Mouse (Mus musculus): ENCODE data around the gene Gm28374.
"Not testable (repeated sequence)": the region's sequence is repeated elsewhere in the genome, so short reads cannot be mapped to it uniquely, and the experiment has no call there.

The Gm28374 gene

GRCm38 (mm10) chr19:6052516-6052915 lies 29.5 kb downstream of the Gm28374 start:
- DNase-seq: no peak

- no peak for DNase-seq
Measured at GRCm38 (mm10) chr19:6048681-6049410, 33.2 kb downstream of the Gm28374 start.

GRCm38 (mm10) chr19:6047899-6048166 lies 34.2 kb downstream of the Gm28374 start:
- DNase-seq: no peak

GRCm38 (mm10) chr19:6047154-6047898 lies 34.7 kb downstream of the Gm28374 start:
- no peak for DNase-seq

GRCm38 (mm10) chr19:6046294-6047153 lies 35.5 kb downstream of the Gm28374 start, which contains the start of gene Syvn1:
Gene Syvn1 (plus strand): TSS chr19:6046576.
- peak; percentile 88 for DNase-seq

- DNase-seq: no peak
Measured at GRCm38 (mm10) chr19:6045366-6046293, 36.4 kb downstream of the Gm28374 start.

- not testable (repeated sequence) for DNase-seq
Measured at GRCm38 (mm10) chr19:6044102-6044501, 38.0 kb downstream of the Gm28374 start.

GRCm38 (mm10) chr19:6042293-6042692 lies 39.8 kb downstream of the Gm28374 start:
- no peak for DNase-seq

GRCm38 (mm10) chr19:6040002-6040401 lies 42.1 kb downstream of the Gm28374 start:
- no peak for DNase-seq

GRCm38 (mm10) chr19:6038326-6038725 lies 43.7 kb downstream of the Gm28374 start:
- no peak for DNase-seq

- no peak for DNase-seq
Measured at GRCm38 (mm10) chr19:6037695-6038094, 44.4 kb downstream of the Gm28374 start.

GRCm38 (mm10) chr19:6035966-6036585 lies 46.0 kb downstream of the Gm28374 start:
- DNase-seq: no peak

- no peak for DNase-seq
Measured at GRCm38 (mm10) chr19:6030520-6031280, 51.4 kb downstream of the Gm28374 start.

- no peak for DNase-seq
Measured at GRCm38 (mm10) chr19:6029426-6029825, 52.6 kb downstream of the Gm28374 start.

GRCm38 (mm10) chr19:6028991-6029390 lies 53.1 kb downstream of the Gm28374 start:
- peak; percentile 23 for DNase-seq
